Mouse (Mus musculus) spleen, postnatal 4 days (tissue): ENCODE measurements around the gene Aff1.
A peak's percentile ranks its signal among the peaks of the same experiment; 100 is the strongest.

Experiments
- DNase-seq, 2 experiments: peaks; one replicate each; pipeline ENCODE4 v3.0.0; 2022; ENCODE audit warnings: low spot score in 2 of 2

Gene Aff1

GRCm38 (mm10) chr5:103747098-103747497, 54.9 kb downstream of the Aff1 start:
- DNase-seq: no peak

DNA sequence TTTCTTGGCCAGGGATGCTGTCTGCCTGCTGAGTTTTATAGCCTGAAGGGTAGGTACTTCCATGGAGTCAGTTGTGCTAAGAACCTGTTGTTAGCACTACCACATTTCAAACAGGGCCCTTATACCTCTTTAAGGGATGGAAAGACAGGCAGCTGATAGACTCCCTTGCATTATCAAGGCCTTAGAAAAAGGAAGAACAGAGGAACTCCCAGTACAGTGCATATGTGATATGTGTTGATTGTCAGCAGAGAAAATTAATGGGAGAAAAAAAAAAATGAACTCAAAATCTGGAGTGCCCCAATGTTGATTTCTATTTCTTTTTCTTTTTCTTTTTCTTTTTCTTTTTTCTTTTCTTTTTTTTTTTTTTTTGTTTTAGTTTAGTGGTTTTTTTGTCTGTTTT, 56.2 kb downstream of the Aff1 start:
- DNase-seq: no peak

DNA sequence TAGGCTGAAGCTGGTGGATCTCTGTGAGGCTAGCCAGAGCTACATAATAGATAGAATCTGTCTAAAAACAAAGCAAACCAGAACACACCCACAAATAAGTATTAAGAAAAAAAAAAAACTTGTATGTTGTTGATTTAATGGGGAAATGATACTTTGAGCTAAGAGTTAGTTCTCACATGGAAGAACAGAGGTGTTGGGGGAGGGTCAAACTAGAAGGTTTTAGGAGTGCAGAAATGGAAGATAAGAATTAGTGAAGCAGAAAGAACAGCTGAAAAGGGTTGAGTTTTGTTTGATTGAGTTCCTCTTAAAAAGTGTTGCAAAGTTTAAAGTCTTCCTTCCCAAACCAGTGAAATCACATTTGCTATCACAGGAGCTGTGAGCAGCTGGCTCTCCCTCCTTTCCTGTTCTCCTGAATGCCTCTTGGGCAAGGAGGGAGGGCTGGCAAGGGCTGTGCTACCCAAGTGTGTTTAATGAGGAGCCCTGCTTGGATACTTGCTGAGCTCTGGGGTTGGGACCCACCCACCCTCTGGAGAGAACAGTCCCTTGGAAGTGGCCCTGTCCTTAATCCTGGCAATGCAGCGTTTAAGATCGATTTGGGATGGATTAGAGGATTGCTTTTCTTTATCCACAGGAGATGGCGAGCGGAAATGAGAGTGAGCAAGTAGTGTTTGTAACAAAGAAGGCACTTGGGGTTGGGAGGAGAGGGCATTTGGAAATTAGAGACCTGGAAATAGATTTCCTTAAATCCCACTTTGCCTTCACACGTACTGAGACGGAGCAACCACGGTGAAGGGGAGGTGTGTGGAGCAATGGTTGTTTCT, 57.5 kb downstream of the Aff1 start:
- DNase-seq: no peak

- DNase-seq: peak; percentile 56 to 81
These were observed 60.7 kb downstream of the Aff1 start for GRCm38 (mm10) chr5:103752665-103753510.

- peak; percentile 91 to 98 for DNase-seq
These were observed 61.5 kb downstream of the Aff1 start for GRCm38 (mm10) chr5:103753511-103754329.

DNA sequence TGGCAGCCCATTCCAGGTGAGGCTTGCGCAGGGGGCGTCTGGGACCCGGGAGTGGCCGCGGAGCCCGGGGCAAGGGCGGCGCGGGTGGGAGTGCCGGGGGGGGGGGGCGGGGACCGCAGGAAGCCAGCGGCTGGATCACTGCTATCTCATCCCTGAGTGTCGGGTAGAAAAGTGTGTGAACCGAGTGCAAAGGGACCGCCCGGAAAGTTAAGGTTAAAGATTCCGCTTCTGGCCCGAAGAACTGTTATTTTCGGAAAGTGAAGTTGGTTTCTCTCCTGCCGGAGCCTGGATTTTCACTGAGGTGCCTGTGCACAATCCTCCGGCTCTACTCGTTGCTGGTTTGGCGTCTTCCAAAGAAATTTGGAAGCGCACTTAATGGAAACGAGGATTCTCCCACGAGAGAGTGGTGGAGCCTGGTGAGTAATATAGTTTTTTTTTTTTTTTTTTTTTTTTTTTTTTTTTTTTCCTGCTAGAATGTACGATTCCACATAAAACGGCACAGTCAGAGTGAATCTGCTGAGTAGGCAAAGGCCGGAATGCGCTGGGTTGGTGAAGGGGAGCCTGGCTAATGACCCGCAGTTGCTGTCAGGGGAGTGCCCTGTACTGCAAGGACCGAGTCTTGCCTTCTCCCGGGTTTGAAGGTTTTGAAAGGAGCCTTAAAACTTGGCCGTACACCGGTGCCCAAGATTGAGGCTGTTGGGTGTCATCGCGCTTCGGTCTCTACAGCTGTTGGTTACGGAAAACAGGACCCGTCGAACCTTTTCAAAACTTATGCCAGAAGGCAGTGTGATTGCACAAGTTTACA, 62.4 kb downstream of the Aff1 start:
- peak; percentile 65 to 81 for DNase-seq

DNA sequence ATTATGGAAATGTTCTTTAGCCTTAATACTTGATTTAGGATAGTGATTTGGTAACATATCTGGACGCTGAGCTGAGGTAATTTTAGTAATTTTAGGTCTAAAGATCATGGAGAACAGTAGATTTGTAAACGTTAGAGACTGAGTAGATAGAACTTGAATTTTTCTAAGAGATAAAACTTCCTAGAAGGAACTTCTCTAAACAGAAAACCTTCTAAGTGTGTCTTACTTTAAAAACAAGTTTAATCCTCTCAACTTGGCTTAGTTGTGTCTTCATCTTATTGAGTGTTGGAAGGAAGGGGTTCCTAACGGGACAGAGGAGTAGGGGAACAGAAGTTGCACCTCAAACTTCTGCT, 62.9 kb downstream of the Aff1 start:
- DNase-seq: no peak

- DNase-seq: no peak
These were observed 64.1 kb downstream of the Aff1 start for GRCm38 (mm10) chr5:103756231-103756714.

GRCm38 (mm10) chr5:103758491-103758890, 66.3 kb downstream of the Aff1 start:
- no peak for DNase-seq

- DNase-seq: peak; percentile 80 to 86
These were observed 67.6 kb downstream of the Aff1 start for GRCm38 (mm10) chr5:103759489-103760424.

- peak; percentile 60 to 80 for DNase-seq
These were observed 68.4 kb downstream of the Aff1 start for GRCm38 (mm10) chr5:103760425-103761131.

GRCm38 (mm10) chr5:103761754-103762153, 69.6 kb downstream of the Aff1 start:
- no peak for DNase-seq

DNA sequence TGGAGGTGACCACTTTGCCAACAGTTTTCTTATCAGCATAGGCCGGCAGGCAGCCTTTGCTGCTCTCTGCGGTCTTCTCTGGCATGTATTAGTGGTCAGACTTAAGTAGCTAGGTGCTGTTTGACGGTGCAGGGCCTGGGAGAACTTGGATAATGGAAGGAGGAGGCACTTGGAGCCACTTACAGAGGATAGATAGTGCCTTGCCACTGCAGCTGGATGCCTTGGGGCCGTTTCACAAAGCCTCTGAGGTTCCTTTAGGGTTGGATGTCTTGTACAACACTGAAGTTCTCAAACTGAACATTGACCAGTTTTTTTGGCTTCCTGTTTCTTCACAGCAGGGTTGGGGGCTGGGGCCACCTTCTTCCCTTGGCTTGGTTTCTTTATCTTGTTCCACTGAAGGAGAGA, 70.7 kb downstream of the Aff1 start:
- DNase-seq: peak in 1 of 2 experiments; percentile 40

DNA sequence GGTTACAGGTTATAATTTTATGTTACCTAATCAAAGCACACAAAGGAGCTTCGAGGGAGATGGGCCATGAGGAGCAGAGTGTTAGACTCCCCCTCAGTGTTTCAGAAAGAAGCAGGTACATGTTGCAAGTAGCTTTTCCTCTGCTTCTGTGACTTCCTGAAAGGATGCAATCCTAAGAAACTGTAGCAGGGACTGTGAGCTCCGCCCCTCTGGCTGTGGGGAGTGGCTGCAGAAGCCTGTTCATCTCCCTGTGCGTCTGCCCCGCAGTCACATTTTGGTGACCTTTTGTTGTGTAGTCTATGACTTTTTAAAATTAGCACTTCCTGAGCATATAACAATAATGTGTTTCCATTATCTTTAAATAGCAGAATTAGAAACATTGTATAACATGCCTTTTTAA, 73.2 kb downstream of the Aff1 start:
- no peak for DNase-seq

DNA sequence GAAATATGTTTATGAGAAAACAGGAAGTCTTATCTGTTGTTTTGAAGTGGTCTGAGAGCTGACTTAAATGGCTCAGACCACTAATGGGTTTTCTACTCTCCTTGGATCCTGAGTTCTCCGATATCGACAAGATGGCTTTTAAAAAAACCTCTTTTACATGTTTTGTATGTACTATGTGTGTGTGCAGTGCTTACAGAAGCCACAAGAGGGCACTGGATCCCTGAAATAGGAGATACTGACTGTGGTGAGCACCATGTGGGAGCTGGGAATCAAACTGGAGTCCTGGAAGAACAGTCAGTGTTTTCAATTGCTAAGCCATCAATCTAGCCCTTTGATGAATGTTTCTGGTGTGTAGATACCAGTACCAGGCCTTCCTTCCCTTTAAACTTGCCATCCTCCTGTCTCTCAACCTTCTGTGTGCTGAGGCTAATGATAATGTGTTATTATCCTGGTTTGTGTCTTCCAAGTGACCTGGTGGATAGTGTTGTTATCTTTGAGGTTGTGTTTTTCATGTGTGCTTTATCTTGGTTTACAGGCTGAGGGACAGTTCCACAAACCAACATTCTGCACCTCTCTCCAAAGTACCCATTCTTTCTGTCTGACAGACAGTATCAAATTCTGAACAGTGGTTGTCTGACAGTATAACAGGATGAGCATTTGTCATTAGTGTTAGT, 73.7 kb downstream of the Aff1 start:
- no peak for DNase-seq

- no peak for DNase-seq
These were observed 74.2 kb downstream of the Aff1 start for GRCm38 (mm10) chr5:103766432-103766815.

DNA sequence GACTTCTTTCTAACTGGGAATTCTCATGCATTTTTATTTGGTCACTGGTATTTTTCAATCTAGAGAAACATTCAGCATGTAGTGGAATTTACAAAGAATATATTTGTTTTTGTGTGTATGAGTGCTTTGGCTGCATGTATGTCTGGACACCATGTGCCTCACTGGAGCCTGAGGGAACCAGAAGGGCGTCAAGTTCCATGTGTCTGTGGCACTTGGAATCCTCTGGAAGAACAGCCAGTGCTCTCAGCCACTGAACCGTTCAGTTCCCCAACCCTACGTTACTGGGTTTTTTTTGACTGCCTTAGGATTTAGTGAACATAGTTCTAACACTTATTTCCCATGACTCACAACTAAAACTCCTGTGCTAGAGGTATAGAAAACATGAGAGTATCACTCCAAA, 76.8 kb downstream of the Aff1 start:
- DNase-seq: no peak

DNA sequence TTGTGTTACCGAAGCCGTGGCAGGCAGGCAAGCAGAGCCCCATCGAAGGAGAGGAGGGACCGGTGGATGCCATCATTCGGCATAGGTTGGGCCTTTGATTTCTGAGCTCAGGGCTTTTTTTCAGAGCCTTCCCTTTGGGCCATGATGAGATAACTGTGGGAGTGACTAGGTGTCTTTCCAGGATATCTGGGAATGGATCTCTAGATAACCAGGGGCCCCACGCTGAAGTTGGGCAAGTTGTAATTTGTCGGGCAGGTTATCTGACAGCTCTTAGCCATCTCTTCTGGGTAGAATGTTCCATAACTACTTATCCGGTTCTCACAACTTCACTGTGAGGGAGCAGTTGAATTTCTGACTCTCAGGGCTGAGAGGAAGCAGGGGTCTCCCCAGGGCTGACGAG, 77.5 kb downstream of the Aff1 start:
- DNase-seq: no peak
